Mouse (Mus musculus): ENCODE data around the gene Tomm6. TPM values are rescaled to one million over a fixed set of nuclear protein-coding genes. Genes with fewer than 3 reads are reported as not detected.

The Tomm6 gene
- polyA plus RNA-seq, 1 experiment = 221 TPM

DNA sequence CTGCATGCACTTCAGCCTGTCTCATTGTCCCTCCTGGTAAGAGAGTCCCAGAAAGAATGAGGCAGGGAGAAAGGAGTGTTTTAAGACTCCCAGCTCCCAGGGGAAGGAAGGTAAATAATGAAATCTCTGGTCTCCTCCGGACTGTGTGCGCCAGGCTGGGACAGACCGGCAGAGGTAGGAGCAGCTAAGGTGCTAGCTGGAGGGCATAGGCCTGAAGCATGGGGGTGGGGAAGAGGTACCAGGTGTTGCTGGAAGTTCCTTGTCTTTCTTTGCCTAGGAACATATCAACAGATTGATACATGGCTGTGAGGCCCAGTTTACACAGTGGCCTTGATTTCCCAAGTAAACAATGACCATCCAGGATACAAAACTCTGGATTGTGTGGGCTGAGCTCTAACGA, 20.8 kb upstream of the Tomm6 start:
- peaks cover 24% of the 10 kb centered on the region for H3K4me1 ChIP-seq (ENCODE audit: control insufficient read depth, insufficient read depth, low read length)
- peak; percentile 72 for TF ChIP-seq EP300 (IDR thresholded peaks at IDR 0.05; ENCODE audit: insufficient read depth, low read depth, low read length)
- TF ChIP-seq POLR2A (IDR thresholded peaks at IDR 0.05; ENCODE audit: insufficient read depth, low read length) = no peak
- H3K9me3 ChIP-seq (replicated peaks; ENCODE audit: control insufficient read depth, insufficient read depth, low read length, poor library complexity, severe bottlenecking) = no peaks in the 10 kb centered on the region
- H3K4me3 ChIP-seq (ENCODE audit: low read depth, low read length) = no peak overlapping the region
- no peak overlapping the region for H3K9ac ChIP-seq (ENCODE audit: low read depth, poor library complexity, severe bottlenecking)
- no peaks in the 10 kb centered on the region for H3K27me3 ChIP-seq (ENCODE audit: control insufficient read depth, insufficient read depth, low read length, poor library complexity, severe bottlenecking)
- no peaks in the 10 kb centered on the region for H3K36me3 ChIP-seq (ENCODE audit: control insufficient read depth, insufficient read depth, low read length, poor library complexity, severe bottlenecking)
- H3K27ac ChIP-seq (ENCODE audit: insufficient read depth, low read length) = no peak overlapping the region

DNA sequence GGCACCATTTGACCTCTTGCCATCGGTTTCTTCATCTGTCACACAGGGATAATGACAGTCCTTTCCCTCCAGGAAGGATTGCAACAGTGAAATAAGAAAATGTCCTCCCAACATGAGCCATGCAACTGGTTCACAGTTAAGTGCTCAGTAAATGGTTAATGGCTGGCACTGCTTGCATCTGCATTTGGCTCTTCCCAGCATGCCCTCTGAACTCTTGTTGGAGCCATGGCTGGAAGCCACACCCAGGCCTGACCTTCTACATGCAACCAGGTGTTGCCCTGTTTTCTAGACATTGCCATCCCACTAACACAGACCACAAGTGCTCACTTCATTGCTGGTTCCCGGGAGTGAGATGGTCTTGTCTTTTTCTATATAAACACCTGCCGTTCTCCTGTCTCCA, 19.8 kb upstream of the Tomm6 start:
- Histone ChIP-seq H3K4me3 (ENCODE audit: low read depth, low read length) (no peak overlapping the region), H3K36me3 (ENCODE audit: control insufficient read depth, insufficient read depth, low read length, poor library complexity, severe bottlenecking) (no peaks in the 10 kb centered on the region), H3K27ac (ENCODE audit: insufficient read depth, low read length) (no peak overlapping the region), H3K9me3 (replicated peaks; ENCODE audit: control insufficient read depth, insufficient read depth, low read length, poor library complexity, severe bottlenecking) (no peaks in the 10 kb centered on the region), H3K4me1 (ENCODE audit: control insufficient read depth, insufficient read depth, low read length) (peaks cover 24% of the 10 kb centered on the region), H3K27me3 (ENCODE audit: control insufficient read depth, insufficient read depth, low read length, poor library complexity, severe bottlenecking) (no peaks in the 10 kb centered on the region), H3K9ac (ENCODE audit: low read depth, poor library complexity, severe bottlenecking) (no peak overlapping the region)
- TF ChIP-seq EP300 (IDR thresholded peaks at IDR 0.05; ENCODE audit: insufficient read depth, low read depth, low read length) = no peak
- TF ChIP-seq POLR2A (IDR thresholded peaks at IDR 0.05; ENCODE audit: insufficient read depth, low read length) = no peak
- TF ChIP-seq CTCF (IDR thresholded peaks at IDR 0.05; ENCODE audit: low read depth, low read length) = no peak

DNA sequence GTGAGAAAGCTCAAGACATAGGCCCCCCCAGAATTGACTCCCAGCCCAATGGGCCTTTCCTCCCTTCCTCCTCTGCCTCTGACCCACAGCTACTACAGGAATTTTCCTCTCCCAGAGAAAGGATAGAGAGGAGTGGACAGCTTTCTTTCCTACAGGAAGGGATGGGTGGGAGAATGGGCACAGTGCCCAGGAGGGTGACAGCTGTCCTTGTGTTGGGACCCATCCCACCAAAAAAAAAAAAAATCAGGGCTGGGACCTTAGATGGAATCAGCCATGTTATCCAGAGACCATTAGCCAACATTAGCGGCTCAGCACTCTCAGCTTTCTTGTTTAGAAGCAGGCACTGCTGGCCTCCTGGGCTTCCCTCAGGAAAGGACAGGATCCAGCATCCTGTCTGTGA, 18.0 kb upstream of the Tomm6 start:
- Histone ChIP-seq H3K9ac (ENCODE audit: low read depth, poor library complexity, severe bottlenecking) (no peak overlapping the region), H3K27me3 (ENCODE audit: control insufficient read depth, insufficient read depth, low read length, poor library complexity, severe bottlenecking) (no peaks in the 10 kb centered on the region), H3K4me1 (ENCODE audit: control insufficient read depth, insufficient read depth, low read length) (peaks cover 16% of the 10 kb centered on the region), H3K9me3 (replicated peaks; ENCODE audit: control insufficient read depth, insufficient read depth, low read length, poor library complexity, severe bottlenecking) (no peaks in the 10 kb centered on the region), H3K36me3 (ENCODE audit: control insufficient read depth, insufficient read depth, low read length, poor library complexity, severe bottlenecking) (no peaks in the 10 kb centered on the region), H3K27ac (ENCODE audit: insufficient read depth, low read length) (no peak overlapping the region), H3K4me3 (ENCODE audit: low read depth, low read length) (no peak overlapping the region)
- TF ChIP-seq EP300 (IDR thresholded peaks at IDR 0.05; ENCODE audit: insufficient read depth, low read depth, low read length) = no peak
- TF ChIP-seq POLR2A (IDR thresholded peaks at IDR 0.05; ENCODE audit: insufficient read depth, low read length) = no peak
- TF ChIP-seq CTCF (IDR thresholded peaks at IDR 0.05; ENCODE audit: low read depth, low read length) = no peak

DNA sequence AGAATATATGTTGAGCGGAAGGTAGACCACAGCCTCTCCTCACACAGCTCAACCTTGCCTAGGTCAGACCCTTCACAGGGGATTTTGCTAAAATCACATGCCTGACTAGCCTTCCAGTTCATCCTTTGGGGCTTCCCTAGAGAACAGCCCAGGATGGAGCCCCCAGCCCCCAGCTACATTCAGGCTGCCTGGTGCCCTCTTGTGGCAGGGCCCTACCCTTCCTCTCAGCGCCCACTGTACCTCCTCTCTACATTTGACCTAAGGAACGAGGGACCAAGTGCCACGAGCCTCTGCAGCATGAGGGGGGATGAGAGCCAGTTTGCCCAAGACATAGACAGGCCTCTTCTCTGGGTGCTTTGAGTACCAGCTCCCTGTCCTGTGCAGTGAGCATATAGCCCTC, 16.5 kb upstream of the Tomm6 start:
- Histone ChIP-seq H3K4me3 (ENCODE audit: low read depth, low read length) (no peak overlapping the region), H3K27me3 (ENCODE audit: control insufficient read depth, insufficient read depth, low read length, poor library complexity, severe bottlenecking) (no peaks in the 10 kb centered on the region), H3K36me3 (ENCODE audit: control insufficient read depth, insufficient read depth, low read length, poor library complexity, severe bottlenecking) (no peaks in the 10 kb centered on the region), H3K27ac (ENCODE audit: insufficient read depth, low read length) (no peak overlapping the region), H3K9me3 (replicated peaks; ENCODE audit: control insufficient read depth, insufficient read depth, low read length, poor library complexity, severe bottlenecking) (no peaks in the 10 kb centered on the region), H3K9ac (ENCODE audit: low read depth, poor library complexity, severe bottlenecking) (peak overlapping the region; percentile 86), H3K4me1 (ENCODE audit: control insufficient read depth, insufficient read depth, low read length) (peaks cover 7% of the 10 kb centered on the region)
- TF ChIP-seq CTCF (IDR thresholded peaks at IDR 0.05; ENCODE audit: low read depth, low read length) (peak; percentile 70), POLR2A (IDR thresholded peaks at IDR 0.05; ENCODE audit: insufficient read depth, low read length) (no peak)

DNA sequence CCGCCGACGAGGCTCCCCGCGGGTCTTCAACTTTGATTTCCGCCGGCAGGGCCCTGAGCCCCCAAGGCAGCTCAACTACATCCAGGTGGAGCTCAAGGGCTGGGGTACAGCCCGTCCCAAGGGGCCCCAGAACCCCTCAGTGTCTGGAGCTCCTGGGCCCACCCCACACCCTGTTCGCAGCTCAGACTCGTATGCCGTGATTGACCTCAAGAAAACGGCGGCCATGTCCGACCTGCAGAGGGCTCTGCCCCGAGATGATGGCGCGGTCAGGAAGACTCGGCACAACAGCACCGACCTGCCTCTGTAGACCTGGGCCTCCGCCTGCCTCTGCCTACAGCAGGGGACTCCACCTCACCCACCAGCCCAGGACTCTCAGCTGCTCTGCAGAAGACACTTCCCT, 15.4 kb upstream of the Tomm6 start:
- Histone ChIP-seq H3K27me3 (ENCODE audit: control insufficient read depth, insufficient read depth, low read length, poor library complexity, severe bottlenecking) (no peaks in the 10 kb centered on the region), H3K9me3 (replicated peaks; ENCODE audit: control insufficient read depth, insufficient read depth, low read length, poor library complexity, severe bottlenecking) (no peaks in the 10 kb centered on the region), H3K4me1 (ENCODE audit: control insufficient read depth, insufficient read depth, low read length) (peaks cover 4% of the 10 kb centered on the region), H3K36me3 (ENCODE audit: control insufficient read depth, insufficient read depth, low read length, poor library complexity, severe bottlenecking) (no peaks in the 10 kb centered on the region), H3K4me3 (ENCODE audit: low read depth, low read length) (peak overlapping the region; percentile 67), H3K27ac (ENCODE audit: insufficient read depth, low read length) (peak overlapping the region; percentile 67), H3K9ac (ENCODE audit: low read depth, poor library complexity, severe bottlenecking) (peak overlapping the region; percentile 86)
- no peak for TF ChIP-seq POLR2A (IDR thresholded peaks at IDR 0.05; ENCODE audit: insufficient read depth, low read length)
- no peak for TF ChIP-seq EP300 (IDR thresholded peaks at IDR 0.05; ENCODE audit: insufficient read depth, low read depth, low read length)
- no peak for TF ChIP-seq CTCF (IDR thresholded peaks at IDR 0.05; ENCODE audit: low read depth, low read length)

DNA sequence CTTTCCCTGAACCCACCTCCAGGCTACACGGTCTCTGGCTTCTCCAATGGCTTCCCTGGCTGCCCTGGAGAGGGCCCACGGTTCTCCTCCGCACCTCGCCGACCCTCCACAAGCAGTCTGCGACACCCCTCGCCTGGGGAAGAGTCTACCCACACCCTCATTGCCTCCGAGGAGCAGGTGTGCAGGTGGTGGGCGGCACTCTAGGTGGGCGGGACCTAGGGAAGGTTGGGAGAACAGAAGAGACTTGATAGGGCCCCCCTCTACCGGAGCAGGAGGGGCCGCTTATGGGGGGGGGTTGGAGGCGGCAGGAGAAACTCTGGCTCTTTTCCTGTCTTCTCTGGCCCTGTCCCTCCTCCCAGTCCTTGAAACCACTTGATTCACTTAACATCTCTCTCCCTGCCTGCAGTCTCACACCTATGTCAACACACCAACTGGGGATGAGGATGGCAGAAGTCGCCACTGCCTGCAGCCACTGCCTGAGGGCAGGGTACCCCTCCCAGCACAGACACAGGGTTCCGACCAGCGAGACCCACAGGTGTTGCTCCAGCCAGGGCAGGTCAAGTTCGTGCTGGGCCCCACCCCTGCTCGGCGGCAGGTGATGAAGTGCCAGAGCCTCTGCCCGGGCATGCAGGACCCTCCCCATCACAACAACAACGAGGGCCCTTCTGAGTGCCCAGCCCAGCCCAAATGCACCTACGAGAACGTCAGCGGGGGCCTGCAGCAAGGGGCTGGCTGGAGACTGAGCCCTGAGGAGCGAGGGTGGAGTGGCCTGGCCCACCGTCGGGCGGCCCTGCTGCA, 14.6 kb upstream of the Tomm6 start:
- peaks cover 3% of the 10 kb centered on the region for H3K4me1 ChIP-seq (ENCODE audit: control insufficient read depth, insufficient read depth, low read length)
- no peaks in the 10 kb centered on the region for H3K27me3 ChIP-seq (ENCODE audit: control insufficient read depth, insufficient read depth, low read length, poor library complexity, severe bottlenecking)
- no peaks in the 10 kb centered on the region for H3K9me3 ChIP-seq (replicated peaks; ENCODE audit: control insufficient read depth, insufficient read depth, low read length, poor library complexity, severe bottlenecking)
- H3K36me3 ChIP-seq (ENCODE audit: control insufficient read depth, insufficient read depth, low read length, poor library complexity, severe bottlenecking) = no peaks in the 10 kb centered on the region
- peak overlapping the region; percentile 86 for H3K9ac ChIP-seq (ENCODE audit: low read depth, poor library complexity, severe bottlenecking)
- TF ChIP-seq POLR2A (IDR thresholded peaks at IDR 0.05; ENCODE audit: insufficient read depth, low read length) (peak; percentile 17), CTCF (IDR thresholded peaks at IDR 0.05; ENCODE audit: low read depth, low read length) (no peak), EP300 (IDR thresholded peaks at IDR 0.05; ENCODE audit: insufficient read depth, low read depth, low read length) (peak; percentile 92)
- peak overlapping the region; percentile 67 for H3K4me3 ChIP-seq (ENCODE audit: low read depth, low read length)
- peak overlapping the region; percentile 72 for H3K27ac ChIP-seq (ENCODE audit: insufficient read depth, low read length)

All from ES-Bruce4 (cell line).